Mouse (Mus musculus) megakaryocyte, adult 5-6 weeks (primary cell): Measurements from ENCODE around the gene 6330409D20Rik. TPM values are rescaled to one million over a fixed set of nuclear protein-coding genes. Genes with fewer than 3 reads are reported as not detected.

Experiments used
- ATAC-seq: 2 replicates; pipeline ENCODE4 v1.8.0; 2016; ENCODE audit warnings: mild to moderate bottlenecking, inconsistent platforms; ENCODE audit not compliant: poor library complexity, severe bottlenecking
- total RNA-seq, 2 experiments: library from RNA; stranded (forward) in 1 of 2; stranded (reverse) in 1 of 2; fragments of 153-499, 151-499 nt in 1 of 2; fragments of 221-1000, 200-1000 nt in 1 of 2; gene quantifications; 2 replicates each; pipeline versions ENCODE4 v1.2.3 to v1.2.4; 2015 to 2017

6330409D20Rik gene
- total RNA-seq, 2 experiments from 2014 or later = not detected

GRCm38 (mm10) chr2:32727435-32727834, 13.4 kb downstream of the 6330409D20Rik start:
- peak; percentile 99 for ATAC-seq

GRCm38 (mm10) chr2:32724832-32725790, 15.7 kb downstream of the 6330409D20Rik start:
- no peak for ATAC-seq

DNA sequence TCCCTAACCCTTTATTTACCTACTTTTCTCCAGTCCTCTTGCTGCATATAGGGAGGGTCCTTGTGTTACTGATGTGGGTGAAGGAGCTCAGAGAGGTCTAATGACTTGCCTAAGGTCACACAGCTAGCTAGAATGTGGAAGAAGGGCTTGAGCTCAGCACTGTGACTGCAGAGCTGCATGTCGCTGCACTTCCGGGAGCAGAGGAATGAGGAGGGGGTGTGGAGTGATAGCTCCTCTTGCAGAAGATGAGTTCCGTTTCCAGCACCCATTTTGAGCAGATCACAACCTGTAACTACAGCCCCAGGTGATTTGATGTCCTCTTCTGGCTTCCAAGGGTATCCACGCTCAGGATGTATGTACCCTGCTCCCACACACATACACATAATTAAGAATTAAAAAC, 16.7 kb downstream of the 6330409D20Rik start:
- ATAC-seq = no peak

GRCm38 (mm10) chr2:32722581-32722980, 18.2 kb downstream of the 6330409D20Rik start:
- ATAC-seq = no peak

DNA sequence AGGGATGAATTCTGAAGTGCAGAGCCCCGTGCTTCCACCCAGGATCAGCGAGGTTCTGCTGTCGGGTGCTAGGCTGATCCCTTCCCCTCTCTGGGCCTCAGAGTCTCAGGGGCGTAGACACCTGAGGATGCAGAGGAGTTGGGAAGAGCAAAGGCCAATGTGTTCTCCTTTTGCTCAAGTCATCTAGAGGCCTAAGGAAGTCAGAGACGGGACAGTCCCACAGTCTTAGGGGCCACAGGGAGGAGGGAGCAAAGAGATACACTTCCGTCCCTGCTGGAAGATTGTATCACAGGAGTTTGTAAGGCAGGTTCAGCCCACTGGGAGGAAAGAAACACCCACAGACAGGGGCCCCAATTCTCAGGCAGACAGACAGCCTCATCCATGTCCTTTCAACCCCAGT, 18.8 kb downstream of the 6330409D20Rik start:
- ATAC-seq = peak; percentile 51

GRCm38 (mm10) chr2:32720681-32721229, 20.1 kb downstream of the 6330409D20Rik start, which contains the start of gene Sh2d3c:
Gene Sh2d3c, plus strand, starts transcription at chr2:32721055.
- peak; percentile 60 for ATAC-seq

GRCm38 (mm10) chr2:32720053-32720452, 20.8 kb downstream of the 6330409D20Rik start:
- ATAC-seq = no peak

- no peak for ATAC-seq
These were observed 22.1 kb downstream of the 6330409D20Rik start for GRCm38 (mm10) chr2:32718761-32719160.

- peak; percentile 53 for ATAC-seq
These were observed 25.8 kb downstream of the 6330409D20Rik start for GRCm38 (mm10) chr2:32714987-32715425.

DNA sequence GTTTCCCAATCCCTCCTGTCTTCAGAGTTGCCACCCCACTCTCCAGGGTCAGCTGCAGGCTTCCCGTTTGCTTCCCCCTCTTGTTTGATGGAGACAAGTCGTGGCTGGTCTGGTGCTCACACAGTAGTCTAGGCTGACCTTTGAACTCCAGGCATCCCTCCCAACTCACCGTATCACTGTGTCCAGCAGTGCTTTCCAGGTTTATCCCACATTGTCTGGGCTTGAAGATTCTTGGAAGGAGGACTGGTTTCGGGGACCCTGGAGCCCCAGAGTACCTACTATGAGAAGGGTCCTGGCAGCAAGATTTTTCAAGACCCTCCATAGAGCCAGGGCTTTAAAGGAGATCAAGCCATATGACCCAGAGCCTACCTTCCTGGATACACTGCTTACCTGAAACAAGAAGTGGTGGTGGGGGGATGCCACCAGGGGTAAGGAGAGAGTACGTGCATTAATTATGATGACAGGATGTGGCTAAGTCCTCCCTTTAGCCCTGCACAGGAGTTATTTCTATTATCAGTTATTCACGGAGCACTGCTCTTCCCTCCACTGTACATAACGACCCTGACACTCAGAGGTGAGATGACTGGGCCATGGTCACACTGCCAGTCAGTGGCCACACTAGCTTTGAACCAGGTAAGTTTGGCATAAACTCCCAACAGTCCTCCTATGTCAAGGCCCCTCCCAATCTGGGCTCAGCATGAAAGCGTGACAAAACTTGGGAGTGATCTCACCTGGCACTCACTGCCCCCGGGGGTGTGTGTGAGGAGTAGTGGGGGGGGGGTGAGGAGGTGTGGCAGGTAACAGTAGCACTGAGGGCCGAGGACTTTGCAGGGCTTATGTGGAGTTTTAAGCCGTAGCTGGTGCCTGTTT, 26.5 kb downstream of the 6330409D20Rik start:
- ATAC-seq = no peak; the same call in 1 of the 2 replicates

DNA sequence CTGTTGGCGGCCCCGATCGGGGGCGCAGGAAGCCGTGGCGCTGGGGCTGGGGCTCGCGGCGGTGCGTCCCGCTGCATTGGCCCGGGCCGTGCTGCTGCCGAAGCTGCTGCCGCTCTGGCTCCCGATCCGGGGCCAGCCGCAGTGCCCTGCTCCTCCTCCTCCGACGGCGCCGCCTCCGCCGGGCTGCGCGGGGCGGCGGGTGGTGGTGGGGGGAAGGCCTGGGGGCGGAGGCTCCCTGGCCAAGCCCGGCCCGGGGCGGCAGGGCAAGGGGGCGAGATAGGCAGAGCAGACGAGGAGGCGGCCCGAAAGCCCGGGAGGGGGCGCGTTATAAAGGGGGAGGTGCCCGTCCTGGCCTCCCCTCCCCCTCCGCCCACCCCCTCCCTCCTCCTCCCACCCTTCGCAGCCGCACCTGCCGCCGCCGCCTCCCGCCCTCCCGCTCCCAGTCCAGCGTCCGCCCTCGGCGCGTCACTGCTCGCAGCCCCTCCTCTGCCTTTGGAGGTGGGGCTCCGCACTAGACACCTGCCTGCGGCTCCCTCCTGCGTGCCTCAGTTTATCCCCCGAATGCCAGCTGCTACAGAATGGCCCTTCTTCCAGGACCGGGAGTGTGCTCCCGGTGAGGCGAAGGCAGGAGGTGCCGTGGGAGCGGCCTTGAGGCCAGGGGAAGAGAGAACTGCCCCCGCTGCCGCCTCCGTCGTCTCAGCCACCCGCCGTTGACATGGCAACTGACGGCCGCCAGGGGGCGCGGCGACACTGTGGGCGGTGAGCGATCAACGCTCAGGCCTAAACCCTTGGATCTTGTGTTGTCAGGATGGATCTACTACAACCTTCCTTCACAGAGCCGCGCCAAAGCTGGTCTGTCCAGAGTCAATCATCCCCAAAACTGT, 27.6 kb downstream of the 6330409D20Rik start, which contains the start of gene Cdk9:
Cdk9 (minus strand) TSS at position 143 of the 884 bp plus-strand sequence.
- ATAC-seq = peak; percentile 41

GRCm38 (mm10) chr2:32712586-32712933, 28.3 kb downstream of the 6330409D20Rik start:
- peak; percentile 43 for ATAC-seq

GRCm38 (mm10) chr2:32712108-32712551, 28.7 kb downstream of the 6330409D20Rik start:
- ATAC-seq = no peak

- no peak for ATAC-seq
These were observed 29.3 kb downstream of the 6330409D20Rik start for GRCm38 (mm10) chr2:32711301-32712056.

- ATAC-seq = no peak
These were observed 30.4 kb downstream of the 6330409D20Rik start for GRCm38 (mm10) chr2:32710425-32710824.

- no peak for ATAC-seq
These were observed 31.2 kb downstream of the 6330409D20Rik start for GRCm38 (mm10) chr2:32709521-32710137.

- ATAC-seq = no peak
These were observed 32.2 kb downstream of the 6330409D20Rik start for GRCm38 (mm10) chr2:32708643-32709042.

DNA sequence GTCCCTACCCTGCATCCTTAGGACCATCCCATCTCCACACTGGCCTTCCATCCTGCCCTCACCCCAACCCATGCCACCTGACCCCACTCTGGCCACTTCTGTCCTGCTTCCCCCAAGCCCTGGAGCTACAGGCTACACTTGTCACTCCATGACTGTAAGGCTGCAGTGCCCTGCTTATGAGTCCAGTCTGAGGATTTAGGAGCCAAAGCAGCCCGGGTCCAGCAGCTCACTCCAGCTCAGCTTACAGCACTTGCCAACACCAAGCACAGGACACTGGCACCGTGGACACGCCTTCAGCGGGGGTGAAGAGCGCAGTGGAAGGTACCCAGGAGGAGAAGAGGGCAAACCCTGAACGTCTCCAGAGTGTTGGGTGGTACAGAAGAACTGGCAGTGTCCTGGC, 33.8 kb downstream of the 6330409D20Rik start:
- no peak for ATAC-seq

- no peak for ATAC-seq
These were observed 35.8 kb downstream of the 6330409D20Rik start for GRCm38 (mm10) chr2:32705018-32705417.
